Mouse (Mus musculus) CD4-positive helper T cell, adult 2 months (primary cell): ENCODE results near the gene Zfp467.

Experiments used
- DNase-seq: peaks from one replicate; pipeline ENCODE4 v3.0.0-alpha.2; 2012; ENCODE audit warnings: low read depth, missing footprints, low spot score

Zfp467 gene

GRCm38 (mm10) chr6:48411193-48412092, 34.2 kb downstream of the Zfp467 start:
- no peak for DNase-seq

- no peak for DNase-seq
These were observed 35.1 kb downstream of the Zfp467 start for GRCm38 (mm10) chr6:48410551-48410950.

- DNase-seq = no peak
These were observed 35.8 kb downstream of the Zfp467 start for GRCm38 (mm10) chr6:48409726-48410343.

- DNase-seq = no peak
These were observed 41.6 kb downstream of the Zfp467 start for GRCm38 (mm10) chr6:48404071-48404470.

- no peak for DNase-seq
These were observed 45.7 kb downstream of the Zfp467 start for GRCm38 (mm10) chr6:48399906-48400305.

- peak; percentile 20 for DNase-seq
These were observed 48.3 kb downstream of the Zfp467 start for GRCm38 (mm10) chr6:48397336-48397735.

- DNase-seq = no peak
These were observed 48.9 kb downstream of the Zfp467 start for GRCm38 (mm10) chr6:48396686-48397085.

- DNase-seq = no peak
These were observed 49.5 kb downstream of the Zfp467 start for GRCm38 (mm10) chr6:48396008-48396595.

GRCm38 (mm10) chr6:48395105-48396007, 50.3 kb downstream of the Zfp467 start, which contains the start of gene Krba1:
Gene Krba1 (plus strand): TSS chr6:48395586.
- peak; percentile 91 for DNase-seq

- DNase-seq = no peak
These were observed 51.8 kb downstream of the Zfp467 start for GRCm38 (mm10) chr6:48393811-48394210.

GRCm38 (mm10) chr6:48388221-48388620, 57.4 kb downstream of the Zfp467 start:
- no peak for DNase-seq
